Mouse (Mus musculus) liver, embryonic 13.5 days (tissue): ENCODE measurements at regions not wholly inside any gene's neighbourhood (a gene's known extent, or its start where the extent isn't known, plus 50 kb on each side); places are given as distances from the start of the nearest gene placed in this dataset.
"Not testable (repeated sequence)": the region's sequence is repeated elsewhere in the genome, so short reads cannot be mapped to it uniquely, and the experiment has no call there.

Experiments used
- ATAC-seq: fragments of 200-750 bp; cut with Nextera tagmentation; 2 replicates; pipeline ENCODE4 v1.8.0; 2017; ENCODE audit warnings: low read depth, mild to moderate bottlenecking, moderate number of reproducible peaks, moderate library complexity
- DNase-seq: peaks from one replicate; pipeline ENCODE4 v3.0.0; 2022
- H3K27ac ChIP-seq: fragments of 300-500 bp; sonication (generic); 2 replicates; pipeline ENCODE4 v1.5.1; 2015; ENCODE audit warnings: moderate library complexity, mild to moderate bottlenecking, inconsistent platforms
- H3K27me3 ChIP-seq: fragments of 300-500 bp; sonication (generic); 2 replicates; pipeline ENCODE4 v1.6.1; 2015; ENCODE audit warnings: mild to moderate bottlenecking, inconsistent platforms
- H3K36me3 ChIP-seq: fragments of 300-500 bp; sonication (generic); 2 replicates; pipeline ENCODE4 v1.6.1; 2015; ENCODE audit warnings: mild to moderate bottlenecking, inconsistent platforms
- H3K4me1 ChIP-seq: fragments of 300-500 bp; sonication (generic); replicated peaks from 2 replicates; pipeline ENCODE4 v1.6.1; 2015; ENCODE audit warnings: inconsistent platforms
- H3K4me2 ChIP-seq: fragments of 300-500 bp; sonication (generic); 2 replicates; pipeline ENCODE4 v1.6.1; 2015; ENCODE audit warnings: inconsistent platforms, mild to moderate bottlenecking, moderate library complexity
- H3K4me3 ChIP-seq: fragments of 300-500 bp; sonication (generic); replicated peaks from 2 replicates; pipeline ENCODE4 v1.5.1; 2015; ENCODE audit warnings: mild to moderate bottlenecking, inconsistent platforms
- H3K9ac ChIP-seq: fragments of 300-500 bp; sonication (generic); 2 replicates; pipeline ENCODE4 v1.6.1; 2015; ENCODE audit warnings: mild to moderate bottlenecking, inconsistent platforms
- H3K9me3 ChIP-seq: fragments of 300-500 bp; sonication (generic); replicated peaks from 2 replicates; pipeline ENCODE4 v1.6.1; 2016; ENCODE audit warnings: inconsistent platforms
- WGBS: fragments of 180-500 bp; shearing (Covaris S2); methylation state at CpG from one replicate; pipeline ENCODE4 v1.1.7; 2015; ENCODE audit not compliant: insufficient replicate concordance; 5-methylcytosine and 5-hydroxymethylcytosine counted together

- no peak overlapping the region for H3K9ac ChIP-seq
- no peaks in the 10 kb centered on the region for H3K27me3 ChIP-seq
- DNase-seq (no peak), ATAC-seq (no peak)
- H3K36me3 ChIP-seq: no peaks in the 10 kb centered on the region
- whole genome bisulfite sequencing: 68% methylated on average over 5 of the region's 5 CpGs
- no peak overlapping the region for H3K4me2 ChIP-seq
- no peaks in the 10 kb centered on the region for H3K9me3 ChIP-seq
- no peak overlapping the region for H3K27ac ChIP-seq
- H3K4me3 ChIP-seq: no peak overlapping the region
- H3K4me1 ChIP-seq: peaks cover 3% of the 10 kb centered on the region; the same call in 1 of the 2 replicates
Observed at GRCm38 (mm10) chr13:28840142-28840541, 113.4 kb downstream of the Sox4 start.

- no peak for ATAC-seq
- no peak overlapping the region for H3K4me2 ChIP-seq
- 9% methylated on average over 6 of the region's 6 CpGs for WGBS
Observed at GRCm38 (mm10) chr13:28839084-28839483, 114.4 kb downstream of the Sox4 start.

GRCm38 (mm10) chr13:28838216-28838615 lies 115.3 kb downstream of the Sox4 start:
- Histone ChIP-seq H3K27ac (no peak overlapping the region), H3K36me3 (no peaks in the 10 kb centered on the region), H3K9ac (no peak overlapping the region), H3K9me3 (no peaks in the 10 kb centered on the region), H3K27me3 (no peaks in the 10 kb centered on the region), H3K4me1 (no peaks in the 10 kb centered on the region), H3K4me2 (no peak overlapping the region), H3K4me3 (no peak overlapping the region)
- DNase-seq: no peak
- ATAC-seq: no peak
- WGBS: 45% methylated on average over 3 of the region's 3 CpGs

More at GRCm38 (mm10) chr13:28839084-28839483, 114.4 kb downstream of the Sox4 start:
- no peak for DNase-seq
- H3K9ac ChIP-seq: no peak overlapping the region
- H3K4me3 ChIP-seq: no peak overlapping the region
- no peaks in the 10 kb centered on the region for H3K36me3 ChIP-seq
- H3K27ac ChIP-seq: no peak overlapping the region
- H3K9me3 ChIP-seq: no peaks in the 10 kb centered on the region
- H3K4me1 ChIP-seq: peaks cover 3% of the 10 kb centered on the region; the same call in 1 of the 2 replicates
- no peaks in the 10 kb centered on the region for H3K27me3 ChIP-seq

- H3K27ac ChIP-seq, ATAC-seq: not testable (repeated sequence)
Observed at GRCm38 (mm10) chr13:28837196-28837595, 116.3 kb downstream of the Sox4 start.

GRCm38 (mm10) chr13:28833700-28834065 lies 119.8 kb downstream of the Sox4 start:
- H3K27ac ChIP-seq: no peak overlapping the region
- ATAC-seq (no peak), DNase-seq (no peak)
- no peaks in the 10 kb centered on the region for H3K9me3 ChIP-seq
- H3K36me3 ChIP-seq: no peaks in the 10 kb centered on the region
- 58% methylated on average over 1 of the region's 1 CpGs for WGBS
- no peak overlapping the region for H3K9ac ChIP-seq
- H3K4me2 ChIP-seq: no peak overlapping the region
- H3K27me3 ChIP-seq: no peaks in the 10 kb centered on the region
- H3K4me3 ChIP-seq: no peak overlapping the region
- H3K4me1 ChIP-seq: no peaks in the 10 kb centered on the region

More at GRCm38 (mm10) chr13:28837196-28837595, 116.3 kb downstream of the Sox4 start:
- not testable (repeated sequence) for H3K9ac ChIP-seq, H3K4me1 ChIP-seq, DNase-seq, H3K4me2 ChIP-seq, H3K27me3 ChIP-seq, H3K9me3 ChIP-seq, H3K36me3 ChIP-seq, H3K4me3 ChIP-seq
- WGBS: 60% methylated on average over 3 of the region's 3 CpGs

GRCm38 (mm10) chr13:28832855-28833699 lies 120.4 kb downstream of the Sox4 start:
- H3K9ac ChIP-seq: no peak overlapping the region
- H3K4me2 ChIP-seq: no peak overlapping the region
- H3K36me3 ChIP-seq: no peaks in the 10 kb centered on the region
- no peaks in the 10 kb centered on the region for H3K9me3 ChIP-seq
- DNase-seq (no peak), ATAC-seq (no peak)
- H3K4me1 ChIP-seq: no peaks in the 10 kb centered on the region
- H3K27ac ChIP-seq: no peak overlapping the region
- H3K4me3 ChIP-seq: no peak overlapping the region
- WGBS: 36% methylated on average over 12 of the region's 12 CpGs
- H3K27me3 ChIP-seq: no peaks in the 10 kb centered on the region

- WGBS: 60% methylated on average over 7 of the region's 7 CpGs
- H3K9ac ChIP-seq: no peak overlapping the region
- ATAC-seq (no peak), DNase-seq (no peak)
- no peaks in the 10 kb centered on the region for H3K4me1 ChIP-seq
- H3K36me3 ChIP-seq: no peaks in the 10 kb centered on the region
- no peak overlapping the region for H3K4me2 ChIP-seq
- H3K27me3 ChIP-seq: no peaks in the 10 kb centered on the region
- H3K27ac ChIP-seq: no peak overlapping the region
- no peak overlapping the region for H3K4me3 ChIP-seq
- H3K9me3 ChIP-seq: no peaks in the 10 kb centered on the region
Observed at GRCm38 (mm10) chr13:28826284-28826683, 127.2 kb downstream of the Sox4 start.

- no peak overlapping the region for H3K4me3 ChIP-seq
- no peaks in the 10 kb centered on the region for H3K9me3 ChIP-seq
- H3K9ac ChIP-seq: no peak overlapping the region
- H3K27ac ChIP-seq: no peak overlapping the region
- H3K36me3 ChIP-seq: no peaks in the 10 kb centered on the region
- 49% methylated on average over 11 of the region's 11 CpGs for WGBS
- H3K4me2 ChIP-seq: no peak overlapping the region
- no peaks in the 10 kb centered on the region for H3K4me1 ChIP-seq
- H3K27me3 ChIP-seq: no peaks in the 10 kb centered on the region
- no peak for DNase-seq
- ATAC-seq: no peak
Observed at GRCm38 (mm10) chr13:28823985-28824384, 129.5 kb downstream of the Sox4 start.

- no peaks in the 10 kb centered on the region for H3K9me3 ChIP-seq
- no peak overlapping the region for H3K27ac ChIP-seq
- no peak overlapping the region for H3K4me3 ChIP-seq
- no peak overlapping the region for H3K4me2 ChIP-seq
- H3K4me1 ChIP-seq: no peaks in the 10 kb centered on the region
- ATAC-seq (no peak), DNase-seq (no peak)
- 69% methylated on average over 9 of the region's 9 CpGs for WGBS
- no peaks in the 10 kb centered on the region for H3K27me3 ChIP-seq
- H3K9ac ChIP-seq: no peak overlapping the region
- no peaks in the 10 kb centered on the region for H3K36me3 ChIP-seq
Observed at GRCm38 (mm10) chr13:28823311-28823880, 130.1 kb downstream of the Sox4 start.

- Histone ChIP-seq H3K36me3 (no peaks in the 10 kb centered on the region), H3K4me3 (no peak overlapping the region), H3K27ac (no peak overlapping the region), H3K27me3 (no peaks in the 10 kb centered on the region), H3K9me3 (no peaks in the 10 kb centered on the region), H3K4me1 (no peaks in the 10 kb centered on the region), H3K9ac (no peak overlapping the region), H3K4me2 (no peak overlapping the region)
- 77% methylated on average over 15 of the region's 15 CpGs for WGBS
- DNase-seq (no peak), ATAC-seq (no peak)
Observed at GRCm38 (mm10) chr13:28820868-28821533, 132.5 kb downstream of the Sox4 start.

- peak; percentile 61 for ATAC-seq
- no peak for DNase-seq
- Histone ChIP-seq H3K4me2 (no peak overlapping the region), H3K9me3 (no peaks in the 10 kb centered on the region), H3K9ac (no peak overlapping the region), H3K27ac (no peak overlapping the region), H3K4me3 (no peak overlapping the region), H3K27me3 (no peaks in the 10 kb centered on the region), H3K4me1 (peaks cover 11% of the 10 kb centered on the region; the same call in 1 of the 2 replicates), H3K36me3 (no peaks in the 10 kb centered on the region)
- 56% methylated on average over 4 of the region's 4 CpGs for WGBS
Observed at GRCm38 (mm10) chr13:28814127-28814526, 139.4 kb downstream of the Sox4 start.
